In genomic region chr1:156752990-156753389, GRCm38 (mm10) we compare ENCODE assay signal across 9 mouse cellular contexts. TPM values are rescaled to one million over a fixed set of nuclear protein-coding genes. Genes with fewer than 3 reads are reported as not detected.
DNase-seq lines count a peak whose midpoint lies in the region; ATAC-seq and TF ChIP-seq lines count a peak whose summit lies in the region.
"Had no signal": no experiment of that assay in that cellular context is flagged by ENCODE, and none has a peak within 500 bp of the region (broad histone marks: within the 10 kb centered on the region; RNA-seq: fewer than 3 reads in every experiment).

No protein-coding gene starts in this region.

- TF ChIP-seq CTCF in heart, adult 2 months (IDR thresholded peaks at IDR 0.05): no peak

- H3K4me1 ChIP-seq in heart, embryonic 12.5 days (replicated peaks): peaks cover 17% of the 10 kb centered on the region
- H3K4me1 ChIP-seq in heart, adult 2 months (ENCODE audit: control insufficient read depth, insufficient read depth, low read length): peaks cover 8% of the 10 kb centered on the region
- peaks cover 71% of the 10 kb centered on the region for H3K4me1 ChIP-seq in limb, embryonic 13.5 days

- no peak overlapping the region for H3K27ac ChIP-seq in heart, embryonic 12.5 days (ENCODE audit: poor library complexity, severe bottlenecking)
- no peak overlapping the region for H3K27ac ChIP-seq in heart, adult 2 months
- peak overlapping the region; percentile 74 for H3K27ac ChIP-seq in limb, embryonic 13.5 days
- H3K27ac ChIP-seq: forebrain, embryonic 15.5 days had no signal

- no peak for DNase-seq in heart, adult 2 months
- peak; percentile 81 for DNase-seq in 416B (ENCODE audit: low read depth)
- DNase-seq in urinary bladder, adult 18-20 months (ENCODE audit: low spot score in 2 of 2): no peak
- no peak for DNase-seq in layer of hippocampus, adult 11-12 months (ENCODE audit: low spot score)
- DNase-seq in cerebellum, adult 18-20 months: no peak

- peak overlapping the region; percentile 60; the same call in 1 of the 2 replicates for H3K4me2 ChIP-seq in heart, embryonic 12.5 days
- peak overlapping the region; percentile 56; the same call in 1 of the 2 replicates for H3K4me2 ChIP-seq in limb, embryonic 13.5 days (replicated peaks)

- H3K9ac ChIP-seq in heart, embryonic 12.5 days: no peak overlapping the region
- no peak overlapping the region for H3K9ac ChIP-seq in heart, adult 2 months (ENCODE audit: low read depth, low read length)
- no peak overlapping the region for H3K9ac ChIP-seq in limb, embryonic 13.5 days

- H3K9me3 ChIP-seq in heart, embryonic 12.5 days (replicated peaks): no peaks in the 10 kb centered on the region
- no peaks in the 10 kb centered on the region for H3K9me3 ChIP-seq in limb, embryonic 13.5 days
- H3K9me3 ChIP-seq: forebrain, embryonic 15.5 days had no signal

- no peak for TF ChIP-seq POLR2A in heart, adult 2 months (IDR thresholded peaks at IDR 0.05; ENCODE audit: insufficient read depth, low read depth, low read length)

- WGBS in heart, embryonic 12.5 days: 81% methylated on average over 7 of the region's 7 CpGs
- 93% methylated on average over 7 of the region's 7 CpGs for WGBS in heart, adult 2 months
- 77% methylated on average over 7 of the region's 7 CpGs for WGBS in limb, embryonic 13.5 days

- H3K79me2 ChIP-seq in heart, adult 2 months (replicated peaks; ENCODE audit: control insufficient read depth, insufficient read depth, low read length): no peaks in the 10 kb centered on the region

- intact Hi-C loops in heart, adult 2 months (cut with DNase I): no loop called here

- no peak overlapping the region for H3K4me3 ChIP-seq in heart, embryonic 12.5 days
- H3K4me3 ChIP-seq in heart, adult 2 months: no peak overlapping the region
- H3K4me3 ChIP-seq in limb, embryonic 13.5 days: no peak overlapping the region

- ATAC-seq in heart, embryonic 12.5 days (ENCODE audit: insufficient number of reproducible peaks, low FRiP score): no peak
- ATAC-seq in common myeloid progenitor, adult 5-6 weeks (replicated peaks; ENCODE audit: low read depth, poor library complexity, severe bottlenecking): peak; percentile 37; the same call in 1 of the 2 replicates
- ATAC-seq in limb, embryonic 13.5 days (ENCODE audit: low FRiP score, low read depth): no peak

- no peak for TF ChIP-seq EP300 in heart, adult 2 months (IDR thresholded peaks at IDR 0.05; ENCODE audit: insufficient read depth, low read depth, low read length)

- H3K27me3 ChIP-seq in heart, embryonic 12.5 days (replicated peaks): 0 out of 2 replicates have a peak, but pooled peaks cover 4% of the 10 kb centered on the region
- no peaks in the 10 kb centered on the region for H3K27me3 ChIP-seq in heart, adult 2 months (ENCODE audit: control insufficient read depth, insufficient read depth, low read length)
- H3K27me3 ChIP-seq in limb, embryonic 13.5 days: no peaks in the 10 kb centered on the region
- H3K27me3 ChIP-seq: forebrain, embryonic 15.5 days had no signal

- H3K36me3 ChIP-seq in heart, embryonic 12.5 days: no peaks in the 10 kb centered on the region
- H3K36me3 ChIP-seq in heart, adult 2 months (ENCODE audit: control insufficient read depth, insufficient read depth, low read length): no peaks in the 10 kb centered on the region
- no peaks in the 10 kb centered on the region for H3K36me3 ChIP-seq in limb, embryonic 13.5 days
- H3K36me3 ChIP-seq: forebrain, embryonic 15.5 days had no signal

RNA-seq across cellular contexts. Expression of gene Fam20b, which starts 34.1 kb away (rescaled TPM):
- polyA plus RNA-seq in heart, embryonic 12.5 days (2016; fragmentation: Nextera tagmentation; extraction: Ambion mirVana): 30.2 and 32.4 TPM in 2 replicates
- 10 to 100 TPM; 53.5 to 62.8 TPM for total RNA-seq in heart, adult 2 months (2021)
- 24.6 and 47.2 TPM in 2 replicates for polyA plus RNA-seq in heart, adult 2 months (2012; rRNA removed)
- 35.0 and 35.9 TPM in 2 replicates for total RNA-seq in common myeloid progenitor, adult 5-6 weeks (2017)
- 24.3 and 27.7 TPM in 2 replicates for polyA plus RNA-seq in limb, embryonic 13.5 days (2015; fragmentation: Nextera tagmentation; extraction: Ambion mirVana)
